Mouse (Mus musculus) inflammation-experienced regulatory T-cells, adult 6 months (primary cell): Measurements from ENCODE around the gene Stat4. TPM values are rescaled to one million over a fixed set of nuclear protein-coding genes. Genes with fewer than 3 reads are reported as not detected.
"Not testable (repeated sequence)": the region's sequence is repeated elsewhere in the genome, so short reads cannot be mapped to it uniquely, and the experiment has no call there.

Experiments used
- ATAC-seq: one replicate; pipeline ENCODE4 v1.8.0; 2017
- polyA plus RNA-seq, 3 experiments: library from polyadenylated mRNA; unstranded; fragments of 100-300 nt; shearing (Covaris generic); gene quantifications; one replicate each; pipeline ENCODE4 v1.2.1; 2017

The Stat4 gene
- polyA plus RNA-seq, 3 experiments from 2014 or later, result 154 to 191 (median 177) TPM

DNA sequence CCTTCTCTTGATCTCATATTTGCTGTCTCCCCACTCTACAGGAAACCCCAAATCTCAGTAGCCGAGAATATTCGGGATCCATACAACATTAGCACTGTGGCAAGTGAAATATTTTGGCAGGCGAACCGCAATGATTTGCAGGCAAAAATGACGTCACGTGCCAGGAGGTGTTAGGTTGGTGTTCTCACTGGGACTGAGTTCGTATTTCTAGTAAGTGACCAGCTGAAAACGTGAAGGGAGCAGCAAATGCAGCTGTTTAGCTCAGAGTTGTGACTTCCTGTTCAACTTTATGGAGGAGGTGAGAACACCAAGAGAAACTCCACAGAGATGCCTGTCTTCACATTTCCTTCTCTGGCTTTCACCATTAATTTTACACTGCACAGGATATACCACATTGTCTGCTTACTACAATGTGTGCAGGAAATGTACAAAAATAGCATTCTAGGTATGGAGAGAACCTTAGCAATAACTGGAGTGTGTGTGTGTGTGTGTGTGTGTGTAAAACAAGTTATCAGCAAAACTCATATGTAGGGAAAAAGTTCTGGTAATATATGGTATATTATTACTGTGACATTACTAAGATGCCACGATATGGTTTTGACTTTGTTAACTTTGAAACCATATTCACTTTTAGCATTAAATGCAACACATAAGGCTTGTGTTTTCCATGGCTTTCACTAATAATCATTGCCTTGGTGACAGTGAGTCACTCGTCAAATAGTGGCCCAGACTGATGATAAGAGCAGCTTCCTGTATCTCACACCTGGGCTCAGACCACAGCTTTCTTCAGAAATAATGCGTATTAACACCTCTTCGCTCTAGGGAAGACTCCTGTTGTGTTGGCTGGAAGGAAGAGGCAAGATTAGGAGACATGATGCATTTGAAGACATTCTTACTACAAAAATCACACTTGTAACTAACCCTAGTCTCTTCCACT, 48.1 kb downstream of the Stat4 start:
- peak; percentile 70 for ATAC-seq

DNA sequence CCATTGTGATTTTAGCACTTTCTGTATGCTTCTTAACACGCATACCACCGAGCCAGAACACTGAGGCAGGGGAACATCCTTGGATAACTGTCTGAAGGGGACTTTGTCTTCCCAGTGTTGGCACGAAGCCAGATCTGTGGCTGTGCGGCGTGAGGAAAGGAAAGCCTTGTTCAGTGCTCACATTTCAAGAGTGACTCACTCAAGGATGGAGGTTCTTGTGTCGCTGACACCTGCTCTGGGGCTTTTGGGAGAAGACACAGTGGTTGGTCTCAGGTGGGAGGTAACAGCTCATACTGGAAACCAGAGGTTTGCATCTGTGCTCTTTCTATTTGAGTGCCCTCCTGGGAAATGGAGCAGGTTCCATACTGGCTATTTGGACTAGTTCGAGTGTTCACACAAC, 52.2 kb downstream of the Stat4 start:
- ATAC-seq, result peak; percentile 24

DNA sequence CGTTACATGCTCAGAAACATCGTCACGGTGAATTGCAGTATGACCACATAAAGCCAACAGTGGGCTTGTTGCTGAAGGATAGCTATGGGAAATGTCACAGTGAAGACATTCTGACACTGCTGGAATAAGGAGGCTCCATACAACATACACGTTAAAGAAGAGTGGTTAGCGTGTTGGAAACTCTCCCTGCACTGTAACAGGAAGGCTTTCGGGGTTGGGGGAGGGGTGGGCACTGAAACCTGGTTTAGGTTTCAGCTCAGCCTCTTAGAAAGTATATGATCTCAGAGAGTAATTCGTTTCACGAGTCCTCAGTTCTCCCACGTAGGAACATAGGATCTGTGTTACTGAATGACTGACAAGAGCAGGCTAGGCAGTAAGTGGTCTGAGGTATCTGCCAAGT, 52.7 kb downstream of the Stat4 start:
- ATAC-seq, result no peak

DNA sequence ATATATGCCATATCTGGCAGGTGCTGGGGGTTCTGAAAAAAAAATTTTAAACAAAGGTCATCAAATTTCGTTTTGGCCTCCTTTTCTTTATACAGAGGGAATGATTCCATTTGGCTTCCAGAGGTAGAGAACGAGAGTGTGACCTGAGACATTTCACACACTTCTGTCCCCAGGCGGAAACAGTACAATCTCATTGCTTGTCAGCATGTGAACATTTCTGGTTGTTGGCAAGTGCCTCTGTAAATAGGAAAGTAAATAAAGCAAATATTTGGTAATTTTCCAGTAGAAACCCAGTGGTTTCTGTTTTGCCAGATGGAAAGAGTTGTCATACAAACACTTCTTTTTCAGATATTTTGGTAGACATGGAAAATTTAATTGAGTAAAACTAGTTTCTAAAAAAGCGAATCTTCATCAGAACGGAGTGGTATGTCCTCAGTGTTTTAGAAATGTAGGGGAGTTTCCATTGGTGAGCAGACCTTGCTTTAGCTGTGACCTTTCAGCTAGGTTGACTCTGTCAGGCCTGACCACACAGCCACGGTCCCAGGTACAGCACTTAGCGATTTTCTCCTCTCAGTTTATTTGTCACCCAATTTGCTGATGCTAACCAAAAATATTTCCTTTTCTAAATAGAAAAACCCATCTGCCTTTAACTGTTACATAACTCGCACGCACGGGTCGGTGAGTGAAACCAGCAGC, 53.6 kb downstream of the Stat4 start:
- peak; percentile 54 for ATAC-seq

DNA sequence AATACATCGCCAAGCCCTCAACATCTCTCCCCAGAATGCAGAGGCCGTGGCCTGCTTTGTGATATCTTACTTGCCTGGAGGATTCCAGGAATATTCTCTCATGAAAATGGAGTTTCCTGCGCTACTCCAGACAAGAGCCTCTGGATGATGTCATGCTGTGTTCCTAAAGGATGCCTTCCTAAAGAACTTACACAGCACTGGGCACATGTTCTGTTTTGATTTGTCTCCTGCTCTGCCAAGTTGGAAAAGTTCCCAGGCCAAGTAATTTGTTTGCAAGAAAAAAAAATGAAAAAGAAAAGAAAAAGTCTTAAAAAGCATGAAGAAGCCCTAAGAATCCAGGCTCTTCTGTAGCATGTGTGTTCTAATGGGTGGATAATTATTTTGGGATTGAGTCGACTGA, 56.2 kb downstream of the Stat4 start:
- no peak for ATAC-seq

DNA sequence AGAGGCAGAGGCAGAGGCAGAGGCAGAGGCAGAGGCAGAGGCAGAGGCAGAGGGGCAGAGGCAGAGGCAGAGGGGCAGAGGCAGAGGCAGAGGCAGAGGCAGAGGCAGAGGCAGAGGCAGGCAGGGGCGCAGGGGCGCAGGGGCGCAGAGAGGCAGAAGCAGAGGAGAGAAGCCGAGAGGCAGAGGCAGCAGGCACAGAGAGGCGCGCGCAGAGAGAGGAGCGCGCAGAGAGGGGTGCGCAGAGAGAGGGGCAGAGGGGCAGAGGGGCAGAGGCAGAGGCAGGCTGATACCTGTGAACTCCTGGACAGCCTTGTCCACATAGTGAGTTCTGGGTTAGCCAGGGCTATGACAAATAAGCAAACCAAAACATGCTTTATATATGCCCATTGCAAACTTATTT, 59.9 kb downstream of the Stat4 start:
- ATAC-seq, result not testable (repeated sequence)

DNA sequence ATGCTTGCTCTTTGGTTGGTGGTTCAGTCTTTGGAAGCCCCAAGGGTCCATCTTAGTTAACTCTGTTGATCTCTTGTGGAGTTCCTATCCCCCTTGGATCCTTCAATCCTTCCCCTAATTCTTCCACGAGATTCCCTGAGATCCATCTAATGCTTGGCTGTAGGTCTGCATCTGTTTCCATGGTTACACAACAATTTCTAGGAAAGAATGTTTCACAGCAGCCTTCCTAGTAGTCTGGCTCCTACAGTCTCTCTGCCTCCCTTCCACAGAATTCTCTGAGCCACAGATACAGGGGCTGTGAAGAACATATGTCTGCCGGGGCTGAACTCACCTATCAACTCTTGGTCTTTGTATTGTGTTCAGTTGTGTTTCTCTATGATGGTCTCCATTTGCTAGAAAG, 61.8 kb downstream of the Stat4 start:
- no peak for ATAC-seq

DNA sequence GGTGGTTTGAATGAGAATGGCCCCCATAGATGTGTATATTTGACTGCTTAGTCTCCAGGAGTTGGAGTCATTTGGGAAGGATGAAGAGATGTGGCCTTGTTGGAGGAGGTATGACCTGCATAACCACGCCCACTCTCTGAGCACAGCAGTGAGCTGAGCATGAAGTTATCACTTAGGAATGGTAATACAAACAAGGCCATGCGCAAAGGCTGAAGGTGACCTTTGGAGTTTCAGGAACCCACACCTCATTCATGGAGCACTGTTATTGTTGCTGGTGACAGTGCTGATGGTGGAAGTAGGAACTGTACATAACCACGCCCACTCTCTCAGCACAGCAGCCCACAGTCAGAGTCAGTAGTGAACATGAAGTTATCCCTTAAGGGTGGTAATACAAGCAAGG, 62.9 kb downstream of the Stat4 start:
- no peak for ATAC-seq

DNA sequence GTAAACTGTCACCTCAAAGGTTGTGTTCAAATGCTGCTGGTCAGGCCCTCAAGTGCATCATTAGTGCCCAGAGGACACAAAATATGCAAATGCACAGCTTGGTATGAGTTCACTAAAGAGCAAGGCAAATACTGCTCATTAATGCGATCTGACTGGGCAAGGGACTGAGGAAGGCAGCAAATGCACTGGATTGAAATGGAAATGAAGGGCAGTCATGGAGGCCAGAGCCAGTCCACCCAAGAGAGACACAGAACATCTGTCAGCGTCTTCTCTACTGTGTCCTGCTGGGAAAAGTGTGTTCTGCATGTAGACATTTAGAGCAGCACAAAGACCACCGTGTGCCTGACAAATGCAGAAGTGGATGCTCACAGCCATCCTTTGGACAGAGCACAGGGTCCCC, 64.6 kb downstream of the Stat4 start:
- no peak for ATAC-seq

DNA sequence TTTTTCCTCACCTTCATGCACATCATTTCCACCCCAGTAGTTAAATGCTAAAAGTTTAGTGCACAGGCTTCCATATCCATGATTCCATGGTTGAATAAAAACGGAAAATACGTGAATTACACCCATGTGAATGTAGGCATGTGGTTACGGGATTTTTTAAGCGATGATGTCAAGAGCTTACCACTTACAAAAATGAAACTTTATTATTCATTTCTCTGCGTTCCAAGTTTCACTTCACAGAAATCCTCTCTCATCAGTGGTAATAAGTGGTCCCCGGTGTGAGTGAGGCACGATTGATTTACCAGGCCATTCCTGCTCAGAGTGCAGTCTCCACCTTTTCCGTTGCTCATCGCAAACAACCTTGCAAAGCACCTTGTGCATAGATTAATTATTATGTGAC, 66.0 kb downstream of the Stat4 start:
- no peak for ATAC-seq

DNA sequence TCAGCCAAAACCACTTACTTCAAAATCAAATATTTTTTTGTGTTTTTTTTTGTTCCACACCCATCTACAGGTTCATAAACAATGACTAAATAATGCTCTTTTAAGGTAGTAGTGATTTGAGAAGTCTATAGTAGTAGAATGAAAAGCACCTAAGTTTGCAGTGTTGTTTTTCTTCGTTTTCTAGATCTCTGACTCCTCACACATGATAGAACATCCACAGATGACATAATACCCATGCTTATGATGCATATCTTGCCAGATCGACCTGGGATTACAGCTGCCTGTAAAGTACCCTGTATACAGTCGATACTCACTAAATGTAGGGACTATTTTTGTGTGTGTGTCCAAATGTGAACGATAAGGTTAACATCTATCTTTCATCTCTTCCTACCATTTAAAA, 69.0 kb downstream of the Stat4 start:
- peak; percentile 17 for ATAC-seq

DNA sequence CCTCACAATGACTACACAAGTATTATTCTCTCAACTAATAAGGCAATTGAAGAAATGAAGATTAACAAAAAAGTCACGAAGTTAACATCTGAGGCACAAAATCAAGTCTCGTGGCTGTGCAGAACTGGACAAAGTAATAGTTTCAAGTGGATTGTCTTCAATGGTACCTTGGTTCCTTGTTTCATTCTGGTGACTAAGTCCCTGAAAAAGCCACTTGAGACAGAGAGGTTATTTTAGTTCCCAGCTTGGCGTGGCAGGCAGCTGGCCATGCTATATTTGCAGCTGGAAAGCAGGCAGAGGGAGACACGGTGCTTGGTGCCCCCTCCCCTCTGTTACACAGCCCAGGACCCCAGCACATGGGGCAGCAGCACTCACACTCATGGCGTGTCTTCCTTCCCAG, 70.2 kb downstream of the Stat4 start:
- ATAC-seq, result no peak

DNA sequence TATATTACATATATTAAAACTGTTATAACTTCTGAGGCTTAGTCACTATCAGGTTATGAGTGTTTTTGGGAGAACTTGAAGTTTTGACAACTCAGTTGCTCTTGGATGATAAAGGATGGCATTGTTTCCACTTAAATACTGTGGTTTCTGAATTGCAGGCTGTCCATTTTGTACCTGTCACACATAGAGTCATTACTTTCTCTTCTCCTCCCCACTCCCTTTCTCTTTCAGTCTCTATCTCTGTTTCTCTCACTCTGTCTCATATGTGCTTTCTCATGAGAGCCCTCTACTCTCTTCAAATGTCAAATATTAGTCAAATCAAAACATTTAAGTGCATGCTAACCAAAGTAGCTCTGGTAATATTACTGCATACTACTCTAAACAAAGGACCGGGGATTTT, 79.3 kb downstream of the Stat4 start:
- peak; percentile 79 for ATAC-seq

DNA sequence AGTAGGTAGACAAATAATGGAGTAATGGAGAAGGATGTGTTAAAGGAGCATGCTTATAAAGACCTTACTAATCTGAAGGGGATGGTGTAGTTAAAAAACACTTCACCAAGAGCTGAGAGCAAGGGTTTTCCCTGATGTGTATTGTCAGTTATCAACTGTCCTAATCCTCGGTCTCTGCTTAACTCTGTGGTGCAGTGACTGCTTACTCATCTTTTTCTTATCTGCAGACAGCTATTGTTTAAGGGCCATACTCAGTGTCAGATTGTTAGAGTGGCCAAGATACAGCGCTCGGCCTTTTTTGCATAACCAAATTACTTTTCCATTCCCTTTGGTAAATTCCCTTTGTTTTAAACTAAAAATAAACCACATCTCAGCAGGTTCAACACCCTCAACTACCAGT, 79.7 kb downstream of the Stat4 start:
- peak; percentile 53 for ATAC-seq

DNA sequence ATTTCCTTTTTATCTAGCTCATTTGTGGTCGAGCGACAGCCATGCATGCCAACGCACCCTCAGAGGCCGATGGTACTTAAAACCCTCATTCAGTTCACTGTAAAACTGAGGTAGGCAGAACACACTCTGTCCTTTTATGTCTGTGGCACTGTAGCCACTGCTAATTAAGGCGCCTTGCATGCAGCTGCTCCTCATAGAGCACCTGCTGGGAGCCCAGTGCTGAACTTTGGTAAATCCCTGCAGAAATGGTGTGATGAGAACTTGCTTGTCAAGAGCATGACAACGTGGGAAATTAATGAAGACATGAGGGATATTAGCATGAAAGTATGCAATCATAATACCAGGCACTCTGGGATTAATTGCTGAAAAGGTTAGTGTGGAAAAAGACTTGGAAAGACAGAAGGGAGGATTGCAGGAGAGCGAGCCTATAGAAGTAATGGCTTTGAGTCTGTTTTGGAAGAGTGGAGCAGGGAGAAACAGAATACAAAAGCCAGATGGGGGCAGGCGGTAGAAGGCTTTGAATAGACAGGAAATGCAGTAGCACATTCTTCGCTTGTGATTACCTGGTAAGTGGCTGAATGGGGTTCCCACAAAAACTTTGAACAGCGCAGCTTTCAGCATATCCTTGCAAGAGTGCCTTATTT, 92.9 kb downstream of the Stat4 start:
- no peak for ATAC-seq

DNA sequence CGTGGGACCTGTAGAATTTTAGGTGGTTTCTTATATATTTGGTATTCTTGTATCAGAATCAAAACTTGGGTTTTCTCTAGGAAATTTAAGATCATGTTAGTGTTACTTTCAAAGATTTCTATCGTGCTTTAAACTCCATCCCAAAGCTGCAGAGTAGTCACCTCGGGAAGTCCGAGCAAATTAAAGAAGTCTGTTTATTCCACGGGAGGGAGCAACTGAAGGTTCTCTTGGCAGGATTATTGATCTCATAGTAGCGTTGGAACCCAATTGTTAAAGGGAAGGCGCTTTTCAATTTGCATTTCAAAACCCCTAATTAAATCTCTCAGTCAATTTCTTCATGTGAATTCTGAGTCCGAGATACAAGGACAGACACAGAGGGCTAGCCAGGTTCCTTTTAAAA, 93.4 kb downstream of the Stat4 start:
- ATAC-seq, result no peak

DNA sequence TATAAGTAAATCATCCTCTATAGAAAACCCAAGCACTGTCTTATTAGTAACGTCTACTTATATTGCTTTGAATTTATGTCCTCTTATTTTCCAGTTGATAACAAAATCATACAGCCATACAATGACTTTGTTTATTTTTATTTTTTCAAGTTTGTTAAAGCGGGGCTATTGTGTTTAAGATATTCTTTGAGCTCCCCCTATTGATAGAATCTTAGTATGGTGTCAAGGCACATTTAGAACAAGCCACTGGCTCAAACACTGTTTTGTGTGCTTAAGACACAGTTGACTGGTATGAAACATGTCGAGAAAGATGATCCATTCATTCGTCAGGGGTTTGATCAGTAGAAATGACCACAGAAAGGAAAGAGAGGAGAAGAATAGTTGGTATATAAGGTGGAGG, 99.3 kb downstream of the Stat4 start:
- peak; percentile 64 for ATAC-seq

DNA sequence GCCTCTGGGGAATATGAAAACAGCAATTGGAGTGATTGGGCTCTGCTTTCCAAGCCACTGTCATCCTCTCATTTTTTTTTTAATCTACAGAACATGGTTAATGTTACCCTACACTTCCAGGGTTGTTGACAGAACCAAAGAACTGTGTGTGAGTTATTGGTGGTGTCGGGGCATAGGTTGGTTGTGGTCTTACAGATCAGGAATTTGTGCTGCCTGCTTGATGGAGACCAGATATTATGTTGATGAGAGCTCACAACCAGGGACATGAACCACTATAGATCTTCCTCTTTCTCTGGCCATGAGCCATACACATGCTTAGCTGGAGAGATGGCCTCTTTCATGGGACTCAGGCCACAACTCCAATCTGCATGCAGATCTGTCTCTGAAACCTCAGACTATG, 100.2 kb downstream of the Stat4 start:
- no peak for ATAC-seq

DNA sequence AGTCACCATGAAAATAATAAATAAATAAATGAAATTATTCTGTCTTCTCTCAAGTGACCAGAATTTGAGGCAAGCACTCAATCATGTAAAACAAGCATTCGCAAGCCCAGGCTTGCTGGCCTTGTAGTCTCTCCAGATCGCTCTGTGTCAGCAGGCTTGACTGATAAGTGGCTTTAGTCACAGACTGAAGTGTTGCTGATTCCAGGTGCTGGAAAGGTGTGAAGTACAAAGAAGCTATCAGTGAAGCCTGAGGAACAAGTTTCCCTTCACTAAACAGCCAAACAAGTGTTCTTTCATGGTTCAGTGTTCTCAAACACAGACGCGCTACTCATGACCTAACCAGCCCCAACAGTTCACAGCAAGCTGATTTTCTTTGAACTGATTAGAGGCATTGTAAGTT, 101.7 kb downstream of the Stat4 start:
- ATAC-seq, result no peak

DNA sequence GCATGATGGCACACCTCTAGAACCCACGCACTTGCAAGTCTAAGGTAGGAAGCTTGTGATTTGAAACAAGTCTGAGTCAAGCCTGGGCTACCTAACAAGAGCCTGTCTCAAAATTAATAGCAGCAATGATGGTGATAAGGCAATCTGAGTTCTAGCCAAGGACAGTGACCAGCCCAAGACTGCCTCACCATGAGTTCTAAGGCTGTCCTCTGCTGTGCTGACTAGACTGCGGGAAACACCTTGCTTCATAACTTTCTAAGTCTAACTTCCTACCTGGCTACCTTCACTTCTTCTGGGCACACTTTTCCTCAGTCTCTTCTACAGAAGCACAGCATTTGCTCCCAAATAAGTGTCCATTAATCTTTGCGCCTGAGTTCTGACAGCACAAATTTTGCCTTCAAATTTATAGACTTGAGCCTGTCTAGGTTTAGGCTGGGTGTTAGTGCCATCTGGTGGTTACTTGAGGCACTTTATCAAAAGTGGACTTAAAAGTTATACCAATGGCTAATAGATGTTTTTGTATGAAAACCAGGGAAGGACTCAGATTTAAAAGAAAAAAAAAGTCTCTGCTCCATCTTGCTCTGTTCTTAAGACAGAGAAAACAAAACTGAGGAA, 111.8 kb downstream of the Stat4 start:
- no peak for ATAC-seq

DNA sequence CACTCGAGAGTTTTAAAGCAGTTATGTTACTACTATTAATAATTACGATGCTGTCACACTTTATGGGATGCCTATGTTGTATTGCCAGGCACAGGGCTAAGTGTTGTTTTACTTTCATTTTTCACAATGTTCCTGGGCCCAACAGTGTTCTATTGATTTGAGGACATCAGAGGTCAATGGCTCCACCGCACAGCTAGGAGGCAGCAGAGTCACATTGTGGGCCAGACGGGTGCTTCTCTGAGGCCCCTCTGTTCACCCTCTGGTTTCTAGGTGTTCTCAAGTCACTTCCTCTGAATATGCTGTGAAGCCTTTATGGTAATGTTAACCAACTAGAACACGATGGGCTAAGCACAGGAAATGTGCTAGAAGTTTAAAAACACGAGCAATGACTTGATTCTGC, 113.5 kb downstream of the Stat4 start:
- peak; percentile 97 for ATAC-seq

DNA sequence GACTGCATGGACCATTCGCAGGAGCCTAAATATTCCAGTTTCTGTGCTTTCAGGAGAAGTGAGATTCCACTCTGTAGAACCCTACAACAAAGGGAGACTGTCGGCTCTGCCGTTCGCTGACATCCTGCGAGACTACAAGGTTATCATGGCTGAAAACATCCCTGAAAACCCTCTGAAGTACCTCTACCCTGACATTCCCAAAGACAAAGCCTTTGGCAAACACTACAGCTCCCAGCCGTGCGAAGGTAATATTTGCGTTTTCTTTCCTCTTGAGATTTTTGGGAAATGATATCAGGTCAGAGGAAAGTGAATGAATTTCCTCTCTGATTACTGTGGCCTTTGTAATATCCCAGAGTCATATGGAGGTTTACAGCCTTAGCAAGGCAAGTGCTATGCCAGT, 115.8 kb downstream of the Stat4 start:
- no peak for ATAC-seq

DNA sequence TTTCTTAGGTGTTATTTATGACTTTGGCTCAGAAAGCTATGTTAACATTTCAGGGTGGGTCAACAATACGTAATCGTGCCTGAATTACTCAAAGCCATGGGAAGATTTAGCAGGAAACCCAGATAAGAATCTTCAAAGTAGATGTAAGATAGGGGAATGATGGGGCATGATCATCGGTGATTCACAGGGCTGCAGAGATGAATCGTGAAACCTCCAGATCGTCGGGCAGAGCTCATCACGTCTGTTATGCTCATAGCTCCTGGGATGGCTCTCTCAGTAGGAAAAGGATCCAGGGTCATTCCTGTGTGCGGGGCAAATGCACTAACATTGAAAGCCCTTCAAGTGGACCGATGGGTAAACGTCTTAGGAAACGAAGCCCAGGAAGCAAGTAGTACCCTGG, 120.3 kb downstream of the Stat4 start:
- no peak for ATAC-seq
